Mouse (Mus musculus): Measurements from ENCODE around the gene Psmd1.

DNA sequence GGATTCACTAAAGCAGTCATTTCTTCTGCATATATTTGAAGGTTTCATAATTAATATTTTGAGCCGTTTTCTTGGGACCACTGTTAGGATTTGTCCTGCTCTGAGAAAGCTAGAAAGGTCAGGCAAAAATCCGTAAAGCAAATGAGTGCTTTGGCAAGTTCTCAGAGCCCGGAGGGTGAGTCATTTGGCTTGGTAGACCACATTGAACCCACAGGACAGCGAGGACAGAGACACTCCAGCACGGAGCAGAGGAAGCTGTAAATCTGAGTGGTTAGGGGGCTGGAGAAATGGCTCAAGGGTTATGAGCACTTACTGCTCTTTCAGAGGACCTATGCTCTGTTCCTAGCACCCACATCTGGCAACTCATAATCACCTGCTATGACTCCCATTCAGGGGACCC is 83.4 kb downstream of the Psmd1 start:
- no peak for TF ChIP-seq CTCF (IDR thresholded peaks at IDR 0.05; ENCODE audit: low read depth, low read length)
- TF ChIP-seq GATA1 (IDR thresholded peaks at IDR 0.05; ENCODE audit: borderline replicate concordance, low read length): no peak
- no peak for TF ChIP-seq POLR2AphosphoS5 (IDR thresholded peaks at IDR 0.05; ENCODE audit: insufficient replicate concordance, low read depth, low read length)
- no peak for TF ChIP-seq GATA2 (IDR thresholded peaks at IDR 0.05; ENCODE audit: borderline replicate concordance, low read depth, low read length)

All from G1E (cell line).